Mouse (Mus musculus) hindlimb bud, embryonic 11.5 days (tissue): ENCODE data around the gene Cox4i1.

ENCODE experiments used
- DNase-seq: peaks from one replicate; pipeline ENCODE4 v3.0.0-alpha.2; 2012; ENCODE audit warnings: low read depth, low spot score; ENCODE audit errors: extremely low spot score

Gene Cox4i1

DNA sequence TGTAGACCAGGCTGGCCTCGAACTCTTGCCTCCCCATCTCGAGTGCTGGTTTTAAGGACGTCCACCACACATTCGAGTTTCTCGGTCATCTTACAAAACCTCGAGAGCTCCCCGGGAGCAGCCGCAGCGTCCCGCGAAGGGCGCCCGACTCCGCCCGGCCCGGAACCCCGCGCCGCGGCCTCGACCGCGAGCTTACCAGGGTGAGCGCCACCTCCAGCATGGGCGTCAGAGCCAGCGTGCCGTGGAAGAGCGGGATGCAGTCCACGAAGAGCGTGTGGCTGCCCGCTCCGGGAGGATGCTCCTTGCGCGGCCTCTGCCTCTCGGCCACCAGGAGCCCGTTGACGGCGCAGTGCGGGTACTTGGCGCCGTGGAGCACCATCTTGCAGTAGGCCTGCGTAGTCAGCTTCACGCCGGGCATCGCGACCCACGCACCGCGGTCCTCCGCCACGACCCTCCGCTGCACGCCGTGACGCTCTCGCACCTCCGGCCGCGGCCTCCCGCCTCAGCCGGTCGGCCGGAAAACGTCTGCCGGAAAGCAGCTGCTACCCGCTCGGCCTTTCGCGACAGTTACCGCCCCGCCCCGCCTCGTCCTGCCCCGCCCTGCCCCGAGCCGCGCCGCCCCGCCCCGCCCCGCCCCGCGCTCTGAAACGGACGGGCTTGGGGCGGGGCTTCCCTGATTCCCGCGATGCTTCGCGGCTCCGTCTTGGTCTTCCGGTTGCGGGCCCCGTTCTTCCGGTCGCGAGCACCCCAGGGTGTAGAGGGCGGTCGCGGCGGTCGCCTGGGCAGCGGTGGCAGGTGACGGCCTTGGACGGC, at the start of gene Cox4i1, which contains the start of gene Gm27021:
Gene Cox4i1 (plus strand): TSS at position 662 of the 813 bp plus-strand sequence.
Gene Gm27021 (minus strand): TSS at position 519 of the 813 bp plus-strand sequence.
- DNase-seq = peak; percentile 44

DNA sequence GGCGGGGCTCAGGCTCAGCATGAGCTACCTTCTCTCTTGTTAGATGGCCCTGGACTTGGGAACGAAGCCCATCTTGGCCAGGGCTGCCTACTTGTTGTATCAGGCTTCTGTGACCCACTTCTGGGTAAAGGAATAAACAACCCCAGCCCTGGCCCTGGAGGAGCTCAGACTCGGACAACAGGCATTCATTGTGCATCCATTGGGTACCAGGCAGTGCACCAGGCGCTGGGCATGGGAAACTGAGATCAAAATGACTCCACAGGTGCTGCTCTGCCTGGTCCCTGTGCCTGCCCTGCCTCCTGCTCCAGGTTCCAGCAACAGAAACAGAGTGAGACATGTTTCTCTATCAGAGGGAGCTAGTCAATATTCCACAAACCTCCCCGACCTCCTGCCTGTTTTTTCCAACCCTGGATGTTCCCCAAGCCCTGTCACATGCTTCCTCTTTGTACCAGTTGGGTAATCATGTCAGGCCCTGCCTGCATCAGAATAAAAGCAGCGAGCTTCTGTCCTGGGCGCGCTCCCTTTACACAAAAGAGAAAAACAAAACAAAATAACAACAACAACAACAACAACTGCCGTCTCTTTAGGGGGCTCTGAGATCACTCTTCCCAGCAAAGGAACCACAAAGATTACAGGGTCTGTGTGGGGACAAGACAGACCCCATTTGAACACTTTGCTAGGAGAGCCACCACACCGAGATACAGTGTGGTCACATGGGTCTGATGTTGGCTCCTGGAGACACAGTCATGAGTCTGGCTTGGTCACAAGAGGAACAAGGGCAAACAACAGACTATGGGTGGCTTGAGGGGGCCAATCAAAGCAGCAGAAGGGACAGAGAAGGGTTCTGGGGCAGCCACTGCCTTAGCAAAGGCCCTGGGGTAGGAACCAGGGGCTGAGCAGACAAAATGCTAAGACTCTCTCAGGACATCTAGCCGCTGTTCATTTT, 48.5 kb upstream of the Cox4i1 start:
- DNase-seq = no peak

DNA sequence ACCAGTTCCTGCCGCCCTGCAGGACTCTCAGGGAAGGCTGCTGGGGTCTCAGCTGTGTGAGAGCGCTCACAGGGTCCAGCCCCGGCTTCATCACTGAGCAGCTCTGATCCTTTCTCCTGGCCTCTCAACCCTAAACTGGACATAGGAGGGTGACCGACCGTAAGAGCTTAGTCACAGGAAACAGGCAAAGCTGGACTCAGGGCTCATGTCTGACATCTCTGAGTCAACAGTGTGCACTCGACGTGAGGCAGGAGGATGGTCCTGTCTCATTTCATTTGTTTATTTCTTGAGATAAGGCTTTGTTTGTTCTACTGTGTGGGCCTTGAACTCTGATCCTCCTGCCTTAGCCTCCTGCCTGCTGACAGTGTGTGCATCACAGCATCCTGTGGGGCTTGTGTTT, 47.6 kb upstream of the Cox4i1 start:
- no peak for DNase-seq

DNA sequence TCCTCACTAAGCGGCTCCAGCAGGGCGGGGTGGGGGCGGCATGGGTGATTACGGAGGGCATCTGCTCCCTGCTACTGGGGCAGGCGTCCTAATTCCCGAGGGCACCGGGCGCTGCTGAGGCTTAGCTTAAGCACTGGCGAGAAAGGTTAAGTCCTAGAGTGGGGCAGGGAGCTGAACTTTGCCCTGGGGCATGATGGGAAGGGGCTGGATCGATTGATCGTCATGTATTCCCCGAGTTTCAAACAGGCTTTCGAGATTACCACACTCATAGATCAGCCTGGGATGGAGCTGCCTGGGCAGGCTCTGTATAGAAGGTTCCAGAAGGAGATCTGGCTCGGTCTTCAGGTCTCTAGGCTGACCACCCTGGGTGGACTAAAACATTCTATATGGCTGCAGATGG, 45.9 kb upstream of the Cox4i1 start:
- no peak for DNase-seq

DNA sequence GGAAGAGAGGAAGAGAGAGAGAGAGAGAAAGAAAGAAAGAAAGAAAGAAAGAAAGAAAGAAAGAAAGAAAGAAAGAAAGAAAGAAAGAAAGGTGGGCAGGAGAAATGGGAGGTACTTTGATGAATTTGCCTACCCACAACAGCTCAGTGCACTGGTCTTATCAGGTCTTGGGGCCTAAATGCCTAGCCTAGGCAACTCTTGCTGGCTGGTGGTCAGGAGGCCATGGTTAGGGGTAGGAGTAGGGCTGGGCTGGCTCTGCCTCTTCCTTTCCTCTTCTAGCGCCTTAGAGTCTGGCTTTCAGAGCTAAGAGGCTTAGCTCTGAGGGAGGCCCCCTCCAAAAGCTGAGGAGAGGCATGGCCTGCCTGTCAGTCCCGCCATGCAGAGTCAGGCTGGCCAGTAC, 44.4 kb upstream of the Cox4i1 start:
- no peak for DNase-seq

DNA sequence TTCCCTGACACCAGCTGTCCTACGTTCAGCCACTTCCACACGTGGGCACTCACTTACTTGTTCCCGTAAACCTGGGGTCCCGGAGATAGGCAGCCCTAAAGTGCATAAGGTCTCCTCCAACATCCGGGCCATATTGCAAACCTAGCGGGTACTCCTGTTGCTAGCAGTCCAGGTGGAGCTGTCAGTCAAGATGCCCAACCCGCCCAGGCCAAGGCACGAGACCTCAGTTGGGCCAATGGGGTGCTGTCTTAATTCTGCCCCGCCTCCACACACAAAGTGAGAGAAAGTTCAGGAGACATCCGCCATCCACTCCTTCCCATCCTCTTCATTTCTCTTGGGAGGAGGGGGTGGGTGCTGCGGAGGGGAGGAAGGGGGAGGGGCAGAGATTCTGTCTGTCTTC, 41.6 kb upstream of the Cox4i1 start:
- DNase-seq = no peak

DNA sequence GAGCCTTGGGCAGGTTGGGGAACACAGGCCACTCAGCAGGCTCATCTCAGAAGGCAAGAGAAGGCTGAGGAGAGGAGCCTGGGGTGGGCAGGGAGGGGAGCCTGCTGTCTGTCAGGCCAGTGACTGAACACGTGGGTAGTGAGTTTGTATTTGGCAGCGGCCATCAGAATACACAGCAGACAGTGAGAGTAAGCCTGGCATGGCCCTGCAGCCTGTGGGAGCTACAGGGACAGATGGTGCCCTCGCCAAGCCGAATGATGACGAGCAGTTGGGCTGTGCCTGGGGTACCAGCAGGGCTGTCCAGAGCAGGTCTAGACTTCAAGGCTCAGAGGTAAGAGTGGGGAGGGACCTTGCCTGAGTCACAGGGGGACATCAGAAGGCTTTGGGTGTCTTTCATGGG, 40.7 kb upstream of the Cox4i1 start:
- DNase-seq = no peak

DNA sequence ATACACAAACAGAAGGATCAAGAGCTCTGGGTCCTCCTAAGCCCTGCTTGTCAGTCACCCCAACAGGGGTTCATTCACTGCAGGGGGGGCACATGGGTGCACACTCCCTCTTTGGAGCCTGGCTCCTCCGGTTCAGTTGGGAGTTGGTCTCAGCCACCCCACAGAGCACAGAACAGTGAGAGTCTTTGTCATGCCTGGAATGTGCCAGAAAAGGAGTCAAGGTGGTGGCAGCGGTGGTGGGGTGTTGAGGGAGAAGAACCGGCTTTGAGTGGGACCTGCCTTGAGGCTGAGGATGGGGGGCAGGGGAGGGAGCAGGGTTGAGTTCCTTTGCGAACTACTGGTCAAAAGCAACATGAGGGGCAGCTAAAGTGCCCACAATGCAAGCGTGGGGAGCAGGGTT, 38.0 kb upstream of the Cox4i1 start:
- no peak for DNase-seq

DNA sequence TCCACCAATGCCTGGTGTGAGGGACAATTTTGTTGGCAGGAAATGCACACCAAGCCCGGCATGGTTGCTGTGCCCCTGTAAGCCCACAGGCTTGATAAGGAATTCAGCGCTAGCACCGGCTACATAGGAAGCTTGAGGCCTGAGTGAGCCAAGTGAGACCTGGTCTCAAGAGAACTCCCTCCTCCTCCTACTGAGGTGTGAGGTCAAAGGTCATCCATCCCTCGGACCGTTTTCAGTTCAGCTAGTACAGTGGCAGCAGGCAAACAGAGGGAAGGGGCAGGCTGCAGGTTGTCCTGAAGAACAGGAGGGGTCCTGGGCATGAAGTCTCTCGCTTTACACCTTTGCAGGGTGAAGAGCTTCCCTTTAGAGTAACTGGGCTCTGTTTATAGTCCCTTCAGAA, 37.2 kb upstream of the Cox4i1 start:
- DNase-seq = no peak

DNA sequence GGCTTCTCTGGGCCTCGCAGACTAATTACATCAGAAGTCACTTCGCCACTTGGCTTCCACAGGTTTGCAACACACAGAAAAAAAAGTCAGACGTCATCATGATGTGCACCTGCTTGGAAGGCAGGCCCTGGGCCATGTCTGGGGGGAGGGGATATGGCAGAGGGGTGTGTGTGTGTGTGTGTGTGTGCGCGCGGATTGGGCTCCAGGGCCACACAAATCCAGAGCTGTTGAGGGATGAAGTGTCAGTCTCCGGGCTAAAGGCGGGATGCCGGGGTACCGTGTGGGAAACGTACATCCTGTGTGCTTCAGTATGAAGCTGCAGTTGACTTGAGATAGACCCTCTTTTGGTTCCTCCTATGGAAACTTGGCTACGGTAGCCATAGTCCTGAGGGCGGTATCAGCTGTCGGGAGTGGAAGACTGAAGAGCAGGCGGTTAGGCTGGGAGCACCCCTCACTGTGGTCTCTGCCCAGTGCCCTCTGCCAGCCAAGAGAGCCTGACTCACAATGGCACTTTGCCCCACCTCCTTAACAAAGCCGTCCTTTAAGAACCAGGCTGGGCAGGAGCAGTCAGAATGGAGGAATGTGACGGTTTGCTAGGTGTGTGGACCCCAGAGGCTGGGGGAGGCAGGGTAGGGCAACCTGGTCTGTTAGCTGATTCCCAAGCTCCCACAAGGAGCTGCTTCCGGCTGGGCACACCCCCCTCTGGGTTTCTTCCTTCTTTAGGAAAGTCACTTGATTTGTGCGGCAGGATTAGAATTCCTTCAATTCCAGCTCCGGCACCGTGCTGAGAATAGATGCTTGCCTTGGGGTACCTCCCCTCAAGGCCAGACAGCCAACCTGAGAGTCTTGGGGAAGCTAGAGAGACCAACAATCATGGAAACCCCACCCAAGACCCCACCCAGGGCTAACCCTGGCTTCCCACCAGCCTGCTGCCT, 36.3 kb upstream of the Cox4i1 start:
- DNase-seq = no peak

DNA sequence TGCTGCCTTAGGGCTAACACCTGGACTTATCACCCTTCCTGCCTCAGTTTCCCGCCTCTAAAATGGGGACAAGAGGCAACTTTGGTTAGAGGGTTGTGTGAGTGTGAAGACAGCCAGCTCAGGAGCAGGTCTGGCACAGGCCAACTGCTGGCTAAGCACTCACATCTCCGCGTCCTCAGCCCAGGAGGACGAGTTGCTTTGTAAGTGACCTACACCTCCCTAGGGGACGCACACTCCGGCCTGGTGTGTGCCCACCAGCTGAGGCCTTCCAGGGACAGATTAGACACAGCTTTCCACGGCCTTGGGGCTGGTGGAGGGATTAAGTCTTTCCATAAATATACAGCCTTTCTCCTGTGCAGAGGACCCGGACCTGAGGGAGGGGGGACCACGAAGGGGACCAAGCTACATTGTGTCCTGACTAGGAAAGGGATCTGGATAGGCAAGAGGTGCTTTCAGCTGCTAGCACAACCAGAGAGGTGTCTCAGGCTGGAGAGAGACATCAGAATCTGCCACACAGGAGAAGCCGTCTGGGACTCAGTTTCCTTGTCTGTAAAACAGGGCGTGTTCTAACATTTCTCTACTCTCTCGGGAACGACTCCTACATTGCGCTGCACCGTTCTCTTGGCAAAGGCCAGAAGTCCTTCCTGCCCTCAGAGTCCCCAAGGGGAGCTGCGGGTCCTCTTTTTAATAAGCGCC, 34.9 kb upstream of the Cox4i1 start:
- no peak for DNase-seq

DNA sequence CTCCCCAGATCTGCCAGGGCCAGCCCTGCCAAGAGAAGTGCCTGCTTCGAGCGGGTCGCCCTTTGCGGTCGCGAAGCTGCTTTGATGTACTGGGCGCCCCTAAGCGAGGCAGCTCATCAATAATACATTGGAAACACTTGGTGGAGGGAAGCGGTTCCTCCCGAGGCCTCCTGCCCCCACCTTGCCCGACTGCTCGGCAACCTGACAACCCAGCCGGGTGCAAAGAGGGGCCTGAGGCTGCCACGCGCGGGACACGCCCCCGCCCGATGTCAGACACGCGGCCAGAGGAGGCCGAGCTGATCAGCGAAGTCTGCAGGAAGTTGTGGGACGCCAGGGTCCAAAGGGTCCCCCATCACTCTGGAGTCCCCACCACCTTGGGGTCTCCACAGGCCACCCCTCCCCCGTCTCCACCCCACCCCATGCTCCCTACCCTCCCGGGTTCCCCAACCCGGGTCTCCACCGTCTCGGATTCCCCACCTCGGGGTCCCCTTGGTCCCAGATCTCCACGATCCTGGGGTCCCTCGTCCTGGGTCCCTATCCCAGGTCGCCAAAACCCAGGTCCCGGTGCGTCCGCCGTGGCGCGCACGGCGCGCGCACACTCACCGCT, 34.3 kb upstream of the Cox4i1 start:
- no peak for DNase-seq

DNA sequence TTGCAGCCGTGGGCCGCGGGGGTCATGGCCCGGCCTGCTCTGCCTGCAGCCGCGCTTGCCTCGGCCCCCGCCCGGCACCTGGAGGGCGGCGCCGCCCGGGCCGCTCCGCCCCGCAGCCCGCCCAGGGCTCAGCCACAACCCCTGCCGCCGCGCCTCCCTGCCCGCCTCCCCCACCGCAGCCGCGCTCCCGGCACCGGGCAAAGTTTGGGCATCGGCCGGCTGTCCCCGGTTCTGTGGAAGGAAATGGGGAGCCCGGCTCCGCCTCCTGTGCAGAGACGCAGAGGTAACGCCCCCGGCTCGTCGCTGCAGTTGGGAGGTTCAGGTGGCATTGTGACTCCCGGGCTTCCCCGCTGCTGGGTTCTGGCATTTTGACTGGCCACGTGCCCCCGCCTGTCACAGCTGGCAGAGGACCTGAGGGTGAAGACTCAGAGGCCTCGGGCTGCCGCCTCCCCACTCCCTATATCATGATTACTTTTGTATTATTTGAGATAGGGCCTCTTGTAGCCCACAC, 33.6 kb upstream of the Cox4i1 start:
- DNase-seq = no peak

DNA sequence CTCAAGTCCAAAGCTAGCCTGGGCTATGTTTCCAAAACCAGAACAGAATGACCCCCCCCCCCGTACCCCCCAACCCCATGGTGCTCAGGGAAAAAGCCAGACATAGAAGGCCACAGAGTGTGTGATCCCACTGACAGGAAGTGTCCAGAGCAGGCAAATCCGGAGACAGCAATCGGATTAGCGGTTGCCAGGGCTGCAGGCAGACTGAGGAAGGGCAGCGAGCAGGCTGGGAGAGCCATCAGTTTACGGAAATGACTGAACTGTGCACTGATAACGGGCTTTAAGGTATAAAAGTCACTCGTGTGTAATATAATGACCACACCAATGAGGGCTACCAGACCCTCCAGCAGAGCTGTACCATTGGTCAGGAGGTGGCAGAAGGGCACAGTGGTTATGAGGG, 26.8 kb upstream of the Cox4i1 start:
- DNase-seq = no peak

DNA sequence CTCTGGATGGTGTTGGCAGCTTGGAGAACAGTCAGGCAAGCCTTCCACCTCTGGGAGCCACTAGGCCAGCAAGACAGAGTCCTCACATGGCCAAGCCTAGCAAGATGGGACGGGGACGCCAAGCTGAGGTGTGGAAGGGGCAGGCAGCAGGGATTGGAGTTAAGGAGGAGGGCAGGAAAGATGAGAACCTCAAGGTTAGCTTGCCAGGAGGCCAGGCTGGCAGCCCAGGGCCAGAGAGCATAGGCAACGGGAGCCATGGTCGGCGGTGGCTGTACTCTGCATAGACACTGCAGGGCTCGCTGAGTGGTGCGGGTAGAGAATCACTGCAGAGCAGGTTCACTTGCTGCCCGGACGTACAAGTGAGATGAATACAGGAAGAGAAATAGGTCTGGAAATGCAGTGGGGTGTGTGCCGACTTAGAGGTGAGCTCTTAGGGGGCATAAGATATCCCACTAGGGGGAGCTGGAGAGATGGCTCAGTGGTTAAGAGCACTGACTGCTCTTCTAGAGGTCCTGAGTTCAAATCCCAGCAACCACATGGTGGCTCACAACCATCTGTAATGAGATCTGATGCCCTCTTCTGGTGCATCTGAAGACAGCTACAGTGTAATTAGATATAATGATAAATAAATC, 25.9 kb upstream of the Cox4i1 start:
- no peak for DNase-seq

DNA sequence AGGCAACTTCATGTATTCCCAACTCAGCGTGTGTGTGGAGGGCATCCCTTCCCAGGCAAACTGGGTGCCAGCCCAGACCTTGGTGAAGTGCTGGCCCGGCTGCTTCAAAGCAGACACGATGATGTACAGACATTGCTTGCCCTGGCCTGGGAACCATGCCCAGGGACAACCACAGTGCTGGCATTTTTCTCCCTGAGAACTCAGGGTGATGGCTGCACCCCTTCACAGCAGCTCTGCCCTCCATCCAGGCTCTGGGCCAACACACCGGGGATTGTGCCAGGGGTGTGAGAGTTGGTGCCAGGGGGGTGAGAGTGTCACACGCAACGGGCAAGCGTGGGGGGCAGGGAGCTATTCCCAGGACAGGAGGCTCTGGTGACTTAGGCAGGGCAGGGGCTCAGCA, 23.4 kb upstream of the Cox4i1 start:
- no peak for DNase-seq

DNA sequence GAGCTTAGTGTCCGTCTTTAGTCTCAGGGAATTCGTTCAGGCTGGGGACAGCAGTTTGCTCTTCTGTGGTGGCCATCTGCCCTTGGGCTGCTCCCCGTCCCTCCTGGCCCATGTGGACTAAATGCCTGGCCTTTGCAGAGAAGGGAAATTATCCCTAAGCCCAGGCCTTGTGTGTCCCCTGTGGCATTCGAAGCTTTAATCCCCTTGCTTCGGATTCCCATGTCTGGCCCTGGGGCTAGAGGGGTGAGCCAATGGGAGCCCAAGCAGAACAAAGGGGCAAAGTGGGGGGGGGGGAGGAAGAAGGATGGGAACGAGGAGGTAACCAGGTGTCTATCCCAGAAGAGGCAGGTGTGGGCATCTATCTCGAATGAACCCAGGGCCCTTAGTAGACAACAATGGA, 20.5 kb upstream of the Cox4i1 start, which contains the start of gene 1190005I06Rik:
Gene 1190005I06Rik (minus strand): TSS at position 101 of the 400 bp plus-strand sequence.
- DNase-seq = no peak

DNA sequence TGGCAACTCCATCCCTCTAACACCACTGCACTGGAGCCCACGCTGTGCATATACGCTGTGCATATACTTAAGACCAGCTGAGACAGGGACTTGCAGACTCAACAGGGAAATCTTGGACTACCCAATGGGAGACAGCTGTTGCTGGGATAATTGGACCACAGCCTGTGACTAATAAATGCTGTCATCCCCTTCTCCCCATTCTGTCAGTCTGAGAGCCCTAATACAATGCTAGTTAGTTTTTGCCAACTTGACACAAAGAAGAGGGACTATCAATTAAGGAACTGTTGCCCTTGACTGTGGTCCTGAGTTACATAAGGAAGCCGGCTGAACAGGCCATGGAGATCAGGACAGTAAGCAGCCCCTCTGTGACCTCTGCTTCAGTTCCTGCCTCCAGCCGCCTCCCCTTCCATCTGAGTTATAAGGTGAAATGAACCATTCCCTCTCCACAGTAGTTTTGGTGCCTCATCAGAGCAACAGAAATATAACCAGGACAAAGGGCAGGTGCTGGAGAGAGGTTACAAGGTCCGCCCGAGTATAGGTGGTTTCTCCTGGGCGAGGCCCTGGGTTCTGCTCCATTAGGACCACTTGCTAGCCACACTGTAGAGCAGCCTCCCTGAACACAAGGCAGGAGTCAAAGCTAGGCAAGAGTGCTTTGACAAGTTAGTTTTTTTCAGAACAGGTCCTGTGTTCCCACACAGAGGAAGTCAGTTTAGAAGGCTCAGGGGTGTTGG, 11.5 kb upstream of the Cox4i1 start:
- DNase-seq = no peak
